In genomic region chr9:21031896-21032351, GRCm38 (mm10) we compare ENCODE assay signal across 8 mouse cellular contexts. TPM values are rescaled to one million over a fixed set of nuclear protein-coding genes. Genes with fewer than 3 reads are reported as not detected.
A peak's percentile ranks its signal among the peaks of the same experiment; 100 is the strongest.
DNase-seq lines count a peak whose midpoint lies in the region; ATAC-seq lines count a peak whose summit lies in the region.

Icam5 (plus strand) TSS chr9:21032073.

- peaks cover 99% of the 10 kb centered on the region for H3K27me3 ChIP-seq in hindbrain, embryonic 13.5 days

- H3K9ac ChIP-seq in hindbrain, embryonic 13.5 days, result peak within 1 kb of the TSS; percentile 75

- no peak within 1 kb of the TSS for H3K27ac ChIP-seq in hindbrain, embryonic 13.5 days

- H3K4me2 ChIP-seq in hindbrain, embryonic 13.5 days, result peak within 1 kb of the TSS; percentile 94

- under 1% methylated on average over 35 of the region's 35 CpGs for WGBS in hindbrain, embryonic 13.5 days

- no peaks in the 10 kb centered on the region for H3K9me3 ChIP-seq in hindbrain, embryonic 13.5 days

- no peaks in the 10 kb centered on the region for H3K36me3 ChIP-seq in hindbrain, embryonic 13.5 days

- peak within 1 kb of the TSS; percentile 53 for H3K4me3 ChIP-seq in hindbrain, embryonic 13.5 days

- ATAC-seq in hindbrain, embryonic 13.5 days (ENCODE audit: low FRiP score), result peak; percentile 32

- H3K4me1 ChIP-seq in hindbrain, embryonic 13.5 days (replicated peaks), result peaks cover 71% of the 10 kb centered on the region

- intact Hi-C loops in left cerebral cortex, postnatal 25 days (cut with DNase I), result loop anchor here (1.0 to 2.0 kb wide), 5 partner anchors 9 to 99 kb away; partner anchors contain the start of genes Gm38431 and Tyk2

- peak; percentile 51 to 54 for DNase-seq in cerebellum, postnatal 14 days
- DNase-seq in cerebellum, adult 9-11 months, result no peak
- DNase-seq in B cell, adult 2 months, result peak; percentile 29 to 40
- DNase-seq in cerebellum, postnatal 25 days, result peak; percentile 48 to 50
- peak; percentile 84 to 95 for DNase-seq in left cerebral cortex, postnatal 25 days (ENCODE audit: low spot score in 2 of 2)
- peak; percentile 47 for DNase-seq in neural tube, embryonic 10.5 days (ENCODE audit: extremely low spot score, low spot score)
- no peak for DNase-seq in adipocyte (ENCODE audit: low spot score)

RNA-seq across cellular contexts. Expression of gene Icam5, which starts in this region (rescaled TPM):
- polyA plus RNA-seq in hindbrain, embryonic 13.5 days (2015; fragmentation: Nextera tagmentation; extraction: Ambion mirVana), result 0.58 and 0.80 TPM in 2 replicates
- 100 to 1,000 TPM; 236 to 267 TPM for total RNA-seq in left cerebral cortex, postnatal 25 days (2021)

Comparison
In these comparisons a context has a peak if more than half of its experiments do, and no peak if none do; other contexts are left out.
1. DNase-seq: peak in cerebellum, postnatal 14 days (2 of 2), B cell, adult 2 months (2 of 2), cerebellum, postnatal 25 days (2 of 2), left cerebral cortex, postnatal 25 days (2 of 2) and neural tube, embryonic 10.5 days (single experiment); none in cerebellum, adult 9-11 months (single experiment) and adipocyte (single experiment).
2. Peak in ATAC-seq, H3K4me3 ChIP-seq, H3K9ac ChIP-seq and H3K4me2 ChIP-seq in hindbrain, embryonic 13.5 days; RNA of the gene not detected or under 1 TPM.